Mouse (Mus musculus) brain, embryonic 18.5 days (tissue): ENCODE measurements around the gene Phlpp1.

Experiments used
- DNase-seq: peaks from one replicate; pipeline ENCODE4 v3.0.0-alpha.2; 2012; ENCODE audit warnings: low read depth, low spot score

Phlpp1 gene

GRCm38 (mm10) chr1:106387264-106387663, 215.7 kb downstream of the Phlpp1 start:
- DNase-seq: no peak

- DNase-seq: peak; percentile 45
Observed at GRCm38 (mm10) chr1:106389673-106390072, 218.1 kb downstream of the Phlpp1 start.

GRCm38 (mm10) chr1:106393072-106393471, 221.5 kb downstream of the Phlpp1 start:
- no peak for DNase-seq

- no peak for DNase-seq
Observed at GRCm38 (mm10) chr1:106394678-106395077, 223.1 kb downstream of the Phlpp1 start.

GRCm38 (mm10) chr1:106395476-106395875, 223.9 kb downstream of the Phlpp1 start:
- DNase-seq: peak; percentile 37

- DNase-seq: no peak
Observed at GRCm38 (mm10) chr1:106400900-106401634, 229.5 kb downstream of the Phlpp1 start.

GRCm38 (mm10) chr1:106403011-106403501, 231.5 kb downstream of the Phlpp1 start:
- DNase-seq: no peak

GRCm38 (mm10) chr1:106406852-106407251, 235.3 kb downstream of the Phlpp1 start:
- DNase-seq: no peak

GRCm38 (mm10) chr1:106407963-106408440, 236.4 kb downstream of the Phlpp1 start:
- no peak for DNase-seq

GRCm38 (mm10) chr1:106410858-106411257, 239.3 kb downstream of the Phlpp1 start:
- DNase-seq: no peak

GRCm38 (mm10) chr1:106425128-106425936, 253.8 kb downstream of the Phlpp1 start:
- DNase-seq: peak; percentile 47

- DNase-seq: no peak
Observed at GRCm38 (mm10) chr1:106428170-106428569, 256.6 kb downstream of the Phlpp1 start.

GRCm38 (mm10) chr1:106428580-106428979, 257.0 kb downstream of the Phlpp1 start:
- DNase-seq: no peak

GRCm38 (mm10) chr1:106433580-106433979, 262.0 kb downstream of the Phlpp1 start:
- DNase-seq: no peak
